Mouse (Mus musculus): ENCODE measurements around the gene Slc35g3.
"Not testable (repeated sequence)": the region's sequence is repeated elsewhere in the genome, so short reads cannot be mapped to it uniquely, and the experiment has no call there.

- 0 out of 2 replicates have a peak, but pooled peaks have one; percentile 7 for TF ChIP-seq CTCF (IDR thresholded peaks at IDR 0.05; ENCODE audit: extremely low read depth, insufficient read length, insufficient replicate concordance, low read depth, low read length)
- not testable (repeated sequence) for TF ChIP-seq POLR2A (IDR thresholded peaks at IDR 0.05; ENCODE audit: low read depth, low read length)
These were observed 30.4 kb downstream of the Slc35g3 start for GRCm38 (mm10) chr11:69731408-69731807.
